Mouse (Mus musculus) right cerebral cortex, postnatal 4 days (tissue): Measurements from ENCODE around the gene Tbc1d22a.

Experiments
- DNase-seq: peaks from one replicate; pipeline ENCODE4 v3.0.0-alpha.2; 2022

Tbc1d22a gene

GRCm38 (mm10) chr15:86290074-86290473, 75.8 kb downstream of the Tbc1d22a start:
- no peak for DNase-seq

GRCm38 (mm10) chr15:86292288-86292687, 78.0 kb downstream of the Tbc1d22a start:
- no peak for DNase-seq

- no peak for DNase-seq
These were observed 80.2 kb downstream of the Tbc1d22a start for GRCm38 (mm10) chr15:86294426-86294825.

GRCm38 (mm10) chr15:86295722-86296288, 81.5 kb downstream of the Tbc1d22a start:
- no peak for DNase-seq

GRCm38 (mm10) chr15:86297281-86297680, 83.0 kb downstream of the Tbc1d22a start:
- DNase-seq: no peak

GRCm38 (mm10) chr15:86303876-86304275, 89.6 kb downstream of the Tbc1d22a start:
- DNase-seq: no peak

- no peak for DNase-seq
These were observed 90.6 kb downstream of the Tbc1d22a start for GRCm38 (mm10) chr15:86304861-86305260.

GRCm38 (mm10) chr15:86305290-86305689, 91.0 kb downstream of the Tbc1d22a start:
- DNase-seq: no peak

GRCm38 (mm10) chr15:86309213-86309829, 95.1 kb downstream of the Tbc1d22a start:
- DNase-seq: no peak

- DNase-seq: no peak
These were observed 106.7 kb downstream of the Tbc1d22a start for GRCm38 (mm10) chr15:86320803-86321510.

- no peak for DNase-seq
These were observed 112.1 kb downstream of the Tbc1d22a start for GRCm38 (mm10) chr15:86326341-86326740.

GRCm38 (mm10) chr15:86329911-86330310, 115.7 kb downstream of the Tbc1d22a start:
- no peak for DNase-seq

- no peak for DNase-seq
These were observed 116.2 kb downstream of the Tbc1d22a start for GRCm38 (mm10) chr15:86330454-86330853.

- DNase-seq: no peak
These were observed 117.4 kb downstream of the Tbc1d22a start for GRCm38 (mm10) chr15:86331501-86332245.

GRCm38 (mm10) chr15:86333176-86333575, 118.9 kb downstream of the Tbc1d22a start:
- no peak for DNase-seq

- no peak for DNase-seq
These were observed 119.3 kb downstream of the Tbc1d22a start for GRCm38 (mm10) chr15:86333606-86334005.

GRCm38 (mm10) chr15:86334276-86334675, 120.0 kb downstream of the Tbc1d22a start:
- DNase-seq: no peak

- DNase-seq: no peak
These were observed 120.5 kb downstream of the Tbc1d22a start for GRCm38 (mm10) chr15:86334745-86335144.

- DNase-seq: no peak
These were observed 121.5 kb downstream of the Tbc1d22a start for GRCm38 (mm10) chr15:86335781-86336180.

GRCm38 (mm10) chr15:86337726-86338125, 123.5 kb downstream of the Tbc1d22a start:
- DNase-seq: no peak

GRCm38 (mm10) chr15:86339736-86340135, 125.5 kb downstream of the Tbc1d22a start:
- DNase-seq: no peak

- no peak for DNase-seq
These were observed 126.5 kb downstream of the Tbc1d22a start for GRCm38 (mm10) chr15:86340766-86341165.

- DNase-seq: no peak
These were observed 128.5 kb downstream of the Tbc1d22a start for GRCm38 (mm10) chr15:86342637-86343375.
